Mouse (Mus musculus): ENCODE measurements around the gene Gm14743.
"Not testable (repeated sequence)": the region's sequence is repeated elsewhere in the genome, so short reads cannot be mapped to it uniquely, and the experiment has no call there.

Gm14743 gene

GRCm38 (mm10) chrX:78245821-78246220, at the start of gene Gm14743:
Gene Gm14743 (minus strand): TSS chrX:78245921.
- DNase-seq: not testable (repeated sequence)

- DNase-seq: no peak
Observed at GRCm38 (mm10) chrX:78202829-78203228, 42.9 kb downstream of the Gm14743 start.

DNA sequence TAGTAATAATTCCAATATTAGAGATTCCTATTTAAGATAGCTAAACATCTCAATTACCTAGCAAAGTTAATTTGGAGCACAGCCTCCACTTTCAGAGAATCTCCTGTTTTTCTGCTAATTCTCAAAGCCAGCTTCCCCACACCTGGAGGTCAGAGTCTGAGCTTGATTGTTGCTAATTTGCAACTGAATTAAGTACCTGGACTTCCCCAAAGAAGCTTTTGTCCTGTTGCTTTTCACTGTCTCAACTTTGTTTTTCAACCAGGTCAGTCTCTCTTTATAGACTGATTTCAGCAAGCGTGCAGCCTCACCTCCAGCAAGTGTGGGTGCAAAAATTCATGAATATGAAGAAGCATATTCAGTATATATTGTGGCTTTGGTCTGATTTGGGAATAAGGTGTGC, 43.5 kb downstream of the Gm14743 start:
- not testable (repeated sequence) for DNase-seq
